Mouse (Mus musculus) kidney, embryonic 16.5 days (tissue): ENCODE data around the gene Ptprm. TPM values are rescaled to one million over a fixed set of nuclear protein-coding genes. Genes with fewer than 3 reads are reported as not detected.
A peak's percentile ranks its signal among the peaks of the same experiment; 100 is the strongest.

Source experiments
- ATAC-seq: fragments of 200-750 bp; cut with Nextera tagmentation; 2 replicates; pipeline ENCODE4 v1.8.0; 2017; ENCODE audit warnings: moderate TSS enrichment; ENCODE audit not compliant: low FRiP score, low TSS enrichment
- H3K27ac ChIP-seq: fragments of 300-500 bp; sonication (generic); 2 replicates; pipeline ENCODE4 v1.5.1; 2014; ENCODE audit warnings: low read length
- H3K27me3 ChIP-seq: fragments of 300-500 bp; sonication (generic); 2 replicates; pipeline ENCODE4 v1.6.1; 2014; ENCODE audit warnings: low read length, control low read depth, mixed read lengths; ENCODE audit not compliant: insufficient read depth
- H3K36me3 ChIP-seq: fragments of 300-500 bp; sonication (generic); 2 replicates; pipeline ENCODE4 v1.6.1; 2014; ENCODE audit warnings: low read length, control low read depth, mixed read lengths; ENCODE audit not compliant: insufficient read depth
- H3K4me1 ChIP-seq: fragments of 300-500 bp; sonication (generic); 2 replicates; pipeline ENCODE4 v1.6.1; 2014; ENCODE audit warnings: low read length, control low read depth, mixed read lengths; ENCODE audit not compliant: insufficient read depth
- H3K4me2 ChIP-seq: fragments of 300-500 bp; sonication (generic); replicated peaks from 2 replicates; pipeline ENCODE4 v1.6.1; 2014; ENCODE audit warnings: low read depth, low read length
- H3K4me3 ChIP-seq: fragments of 300-500 bp; sonication (generic); 2 replicates; pipeline ENCODE4 v1.5.1; 2014; ENCODE audit warnings: mild to moderate bottlenecking, low read length
- H3K9ac ChIP-seq: fragments of 300-500 bp; sonication (generic); replicated peaks from 2 replicates; pipeline ENCODE4 v1.6.1; 2014; ENCODE audit warnings: low read length
- H3K9me3 ChIP-seq: fragments of 300-500 bp; sonication (generic); 2 replicates; pipeline ENCODE4 v1.6.1; 2016; ENCODE audit warnings: low read length, control low read depth
- WGBS: fragments of 180-500 bp; shearing (Covaris S2); extraction: QIAGEN DNeasy Blood & Tissue Kit; methylation state at CpG from one replicate; pipeline ENCODE4 v1.1.7; 2014; 5-methylcytosine and 5-hydroxymethylcytosine counted together
- polyA plus RNA-seq: library from polyadenylated mRNA; unstranded; fragments of >200 nt; fragmentation: Nextera tagmentation; extraction: Ambion mirVana; gene quantifications from 2 replicates; pipeline ENCODE4 v1.2.1, GENCODE M21; 2015

The Ptprm gene
- polyA plus RNA-seq, 1 experiment from 2014 or later, result 17.3 TPM

DNA sequence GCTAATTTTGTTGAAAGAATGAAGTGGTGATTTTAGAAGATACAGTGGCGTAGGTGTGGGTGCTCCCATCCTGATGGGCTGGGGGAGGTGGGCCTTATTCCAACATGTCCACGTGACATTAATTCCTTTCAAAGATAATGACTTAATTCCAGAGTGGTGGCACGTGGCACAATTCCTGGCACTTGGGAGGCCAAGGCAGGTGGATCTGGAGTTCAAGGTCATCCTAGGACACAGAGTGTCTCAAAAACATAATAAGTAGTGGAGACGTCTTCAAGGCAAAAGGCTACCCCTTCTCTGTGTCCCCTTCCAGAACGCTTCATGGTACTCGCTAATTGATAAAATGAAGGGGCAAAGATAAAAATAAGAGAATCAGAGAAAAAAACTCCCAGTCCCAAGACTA lies 7.9 kb upstream of the Ptprm start:
- ATAC-seq, result no peak
- Histone ChIP-seq H3K9me3 (no peaks in the 10 kb centered on the region), H3K27me3 (no peaks in the 10 kb centered on the region), H3K36me3 (no peaks in the 10 kb centered on the region), H3K27ac (no peak overlapping the region), H3K9ac (no peak overlapping the region), H3K4me1 (0 out of 2 replicates have a peak, but pooled peaks cover 5% of the 10 kb centered on the region), H3K4me3 (no peak overlapping the region), H3K4me2 (no peak overlapping the region)
- WGBS, result 88% methylated on average over 6 of the region's 6 CpGs

DNA sequence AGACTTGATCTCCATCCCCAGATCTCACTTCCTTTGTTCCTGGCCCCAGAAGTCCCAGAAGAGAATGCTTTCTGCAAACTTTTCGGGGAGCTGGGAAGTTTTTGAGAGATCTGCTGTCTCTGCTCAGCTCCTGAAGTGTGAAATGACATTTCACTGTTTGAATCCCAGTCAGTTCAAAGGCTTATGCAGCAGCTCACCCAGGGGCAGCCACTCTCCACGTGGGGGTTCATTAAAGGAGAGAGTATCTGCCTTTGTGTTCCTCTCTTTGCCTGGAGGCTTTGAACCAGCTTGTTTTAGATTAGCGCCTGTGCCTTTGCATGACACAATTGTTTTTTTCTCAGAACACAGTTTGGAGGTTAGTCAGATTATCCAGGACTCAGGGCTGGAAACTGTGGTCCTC lies 6.3 kb upstream of the Ptprm start:
- Histone ChIP-seq H3K27ac (no peak overlapping the region), H3K9ac (no peak overlapping the region), H3K36me3 (no peaks in the 10 kb centered on the region), H3K4me1 (0 out of 2 replicates have a peak, but pooled peaks cover 5% of the 10 kb centered on the region), H3K4me3 (no peak overlapping the region), H3K4me2 (no peak overlapping the region), H3K27me3 (no peaks in the 10 kb centered on the region), H3K9me3 (no peaks in the 10 kb centered on the region)
- no peak for ATAC-seq
- WGBS, result 24% methylated on average over 3 of the region's 3 CpGs

DNA sequence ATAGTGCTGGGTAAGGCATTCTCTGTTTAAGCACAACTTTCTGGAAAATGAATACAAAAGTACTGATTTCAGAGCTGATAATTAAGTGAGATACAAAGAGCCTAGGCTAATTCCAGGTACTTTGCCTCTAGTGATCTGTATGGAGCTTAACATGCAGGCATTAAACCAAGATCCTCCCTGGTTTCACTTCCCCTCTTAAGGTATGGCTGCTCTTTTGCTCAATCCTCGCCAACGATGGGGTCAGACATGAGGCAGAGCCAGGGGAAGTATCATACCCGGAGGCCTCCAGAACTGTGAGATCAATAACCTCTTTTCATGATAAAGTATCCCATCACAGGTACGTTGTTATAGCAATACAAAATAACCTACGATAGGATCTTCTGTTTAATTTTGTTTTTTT lies 5.3 kb upstream of the Ptprm start:
- Histone ChIP-seq H3K27ac (no peak overlapping the region), H3K9ac (no peak overlapping the region), H3K27me3 (no peaks in the 10 kb centered on the region), H3K4me2 (no peak overlapping the region), H3K4me1 (peaks cover 10% of the 10 kb centered on the region), H3K9me3 (no peaks in the 10 kb centered on the region), H3K36me3 (no peaks in the 10 kb centered on the region), H3K4me3 (no peak overlapping the region)
- ATAC-seq, result no peak
- 95% methylated on average over 5 of the region's 5 CpGs for WGBS

DNA sequence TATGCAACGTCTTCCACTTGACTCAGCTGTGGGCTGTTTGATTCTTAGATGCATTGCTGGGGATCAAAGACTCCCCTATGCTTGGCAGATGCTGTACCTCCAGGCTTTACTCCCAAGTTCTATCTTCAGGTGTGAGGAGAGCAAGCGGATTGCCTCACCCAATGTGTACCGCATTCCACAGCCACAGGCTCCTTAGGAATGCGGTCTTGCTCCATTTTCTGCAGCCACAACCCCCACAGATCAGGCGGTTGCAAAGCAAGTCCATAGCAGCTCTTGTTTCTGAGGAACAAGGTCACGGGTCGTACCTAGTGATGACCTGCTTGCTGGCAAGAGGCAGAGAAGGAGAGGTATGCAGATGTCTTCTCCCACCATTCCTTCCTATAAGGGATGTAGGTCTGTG lies 4.3 kb upstream of the Ptprm start:
- no peak overlapping the region for H3K27ac ChIP-seq
- no peak for ATAC-seq

DNA sequence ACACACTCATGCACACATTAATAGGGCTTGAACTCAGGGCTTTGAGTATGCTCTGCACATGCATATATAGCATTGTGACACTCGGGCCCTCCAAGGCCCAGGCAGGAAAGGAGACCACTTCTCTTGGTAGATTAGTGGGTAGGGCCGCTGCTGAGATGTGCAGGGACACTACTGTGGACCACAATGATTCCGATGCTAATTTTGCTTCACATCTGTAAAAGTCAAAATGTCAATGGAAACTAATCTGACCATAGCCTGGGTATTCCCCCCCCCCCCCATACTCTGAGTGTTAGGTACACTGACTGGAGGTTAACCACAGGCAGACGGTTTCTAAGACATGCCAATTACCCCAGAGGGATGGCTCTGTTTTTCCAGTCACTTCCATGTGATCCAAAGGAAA lies 2.9 kb upstream of the Ptprm start:
- Histone ChIP-seq H3K4me1 (peaks cover 15% of the 10 kb centered on the region), H3K27me3 (no peaks in the 10 kb centered on the region), H3K4me3 (no peak overlapping the region), H3K9me3 (no peaks in the 10 kb centered on the region), H3K27ac (no peak overlapping the region), H3K9ac (no peak overlapping the region), H3K36me3 (no peaks in the 10 kb centered on the region), H3K4me2 (no peak overlapping the region)
- 85% methylated on average over 4 of the region's 4 CpGs for WGBS
- ATAC-seq, result no peak

More for the DNA sequence above, 4.3 kb upstream of the Ptprm start:
- no peaks in the 10 kb centered on the region for H3K9me3 ChIP-seq
- no peaks in the 10 kb centered on the region for H3K27me3 ChIP-seq
- WGBS, result 88% methylated on average over 7 of the region's 7 CpGs
- H3K4me3 ChIP-seq, result no peak overlapping the region
- no peak overlapping the region for H3K9ac ChIP-seq
- H3K4me1 ChIP-seq, result peaks cover 5% of the 10 kb centered on the region
- no peak overlapping the region for H3K4me2 ChIP-seq
- no peaks in the 10 kb centered on the region for H3K36me3 ChIP-seq

DNA sequence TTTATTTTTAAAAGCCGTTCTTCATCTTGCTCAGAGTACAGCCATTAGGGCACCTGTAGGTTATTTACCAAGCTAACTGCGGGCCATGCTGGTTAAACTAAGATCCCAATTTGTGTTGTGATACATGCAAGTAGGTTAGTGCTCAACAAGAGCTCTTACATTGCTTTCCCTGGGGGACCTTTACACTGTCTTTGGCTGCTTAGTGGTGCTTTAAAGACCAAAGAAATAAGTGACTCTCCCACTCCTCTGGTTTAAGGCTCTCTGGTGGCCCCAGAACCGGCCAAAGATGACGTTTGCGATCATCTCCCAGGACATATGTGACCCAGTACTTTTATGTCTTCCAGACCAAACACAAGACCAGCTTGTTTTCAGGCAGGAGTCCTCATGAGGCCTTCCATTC lies 994 bp upstream of the Ptprm start:
- Histone ChIP-seq H3K9ac (no peak overlapping the region), H3K36me3 (no peaks in the 10 kb centered on the region), H3K4me1 (peaks cover 29% of the 10 kb centered on the region), H3K27ac (no peak overlapping the region), H3K4me3 (peak overlapping the region; percentile 86), H3K9me3 (no peaks in the 10 kb centered on the region), H3K4me2 (peak overlapping the region; percentile 88), H3K27me3 (no peaks in the 10 kb centered on the region)
- no peak for ATAC-seq
- WGBS, result 32% methylated on average over 5 of the region's 5 CpGs

DNA sequence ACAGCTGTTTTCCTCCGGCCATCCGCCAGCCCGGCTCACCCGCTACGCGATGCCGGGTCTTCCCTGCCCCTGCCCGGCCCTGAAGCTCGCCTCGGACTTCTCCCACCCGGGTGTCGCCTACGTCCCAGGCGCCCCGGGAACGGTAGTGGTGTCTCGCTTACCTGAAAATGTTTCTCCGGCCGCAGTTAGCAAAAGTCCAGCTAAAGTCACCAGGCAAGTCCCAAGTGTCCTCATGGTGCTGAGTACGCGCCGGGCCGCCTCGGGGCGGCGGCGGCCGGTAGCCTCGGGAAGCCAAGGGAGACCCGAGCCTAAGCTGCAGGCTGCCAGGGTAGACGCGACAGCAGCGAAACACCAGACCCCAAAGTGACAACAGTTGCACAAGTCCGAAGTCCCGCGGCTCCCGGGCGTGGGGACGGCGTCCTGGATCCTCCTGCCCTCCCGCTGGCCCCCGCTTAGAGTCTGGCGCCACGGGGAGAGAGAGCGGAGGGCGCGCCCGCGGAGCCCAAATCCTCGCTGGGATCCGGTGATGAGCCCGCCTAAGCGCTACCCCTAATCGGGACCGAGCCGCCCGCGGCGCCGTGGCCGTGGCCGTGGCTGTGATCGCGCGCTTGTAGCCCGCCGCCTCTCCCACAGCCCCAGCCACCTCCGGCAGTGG lies 334 bp downstream of the Ptprm start:
- ATAC-seq, result peak; percentile 62
- Histone ChIP-seq H3K4me2 (peak overlapping the region; percentile 88), H3K36me3 (no peaks in the 10 kb centered on the region), H3K9ac (peak overlapping the region; percentile 92), H3K27me3 (no peaks in the 10 kb centered on the region), H3K4me1 (peaks cover 30% of the 10 kb centered on the region), H3K4me3 (peak overlapping the region; percentile 86), H3K27ac (peak overlapping the region; percentile 75), H3K9me3 (peaks cover 2% of the 10 kb centered on the region; the same call in 1 of the 2 replicates)
- WGBS, result under 1% methylated on average over 67 of the region's 68 CpGs

DNA sequence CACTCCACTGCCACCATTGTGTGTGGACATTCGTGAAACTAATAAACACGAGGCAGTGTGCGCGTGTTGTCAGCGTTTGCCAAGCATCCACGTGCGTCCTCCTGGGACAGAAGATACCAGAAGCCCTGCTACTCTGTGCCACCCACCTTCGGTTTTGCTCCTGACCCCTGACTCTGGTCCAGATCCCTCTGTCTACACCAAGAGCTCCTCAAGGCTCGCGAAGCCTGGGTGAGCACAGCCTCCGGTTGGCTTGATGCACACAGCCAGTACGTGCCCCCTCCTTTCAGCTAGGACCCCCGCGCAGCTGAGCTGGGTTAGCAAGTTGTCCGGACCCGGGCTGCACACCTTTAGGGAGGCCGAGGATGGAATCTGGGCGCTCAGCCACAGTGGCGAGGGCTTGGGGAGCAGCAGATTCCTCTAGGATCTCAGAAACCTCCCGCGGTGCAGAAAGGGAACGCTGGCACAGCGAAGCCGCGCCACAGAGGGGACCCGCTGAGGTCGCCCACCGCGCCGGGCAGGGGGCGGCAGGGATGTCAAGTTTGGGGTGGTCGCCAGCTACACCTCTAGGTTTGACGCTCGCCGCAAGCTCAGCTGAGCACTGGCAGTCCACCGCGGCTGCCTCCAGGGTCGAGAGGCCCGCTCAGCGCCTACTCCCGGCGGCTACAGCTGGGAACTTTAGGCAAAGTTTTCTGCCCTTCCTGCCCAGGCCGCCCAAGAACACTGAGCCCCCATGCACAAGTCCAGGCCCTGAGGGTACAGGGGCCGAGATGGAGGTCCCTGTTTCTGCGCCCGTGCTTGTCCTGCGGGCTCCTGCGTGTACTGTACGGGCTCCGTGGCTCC lies 1.1 kb downstream of the Ptprm start:
- H3K4me2 ChIP-seq, result peak overlapping the region; percentile 88
- peaks cover 2% of the 10 kb centered on the region; the same call in 1 of the 2 replicates for H3K9me3 ChIP-seq
- no peaks in the 10 kb centered on the region for H3K36me3 ChIP-seq
- H3K9ac ChIP-seq, result peak overlapping the region; percentile 92
- H3K27me3 ChIP-seq, result no peaks in the 10 kb centered on the region
- peaks cover 30% of the 10 kb centered on the region for H3K4me1 ChIP-seq
- H3K27ac ChIP-seq, result peak overlapping the region; percentile 75; the same call in 1 of the 2 replicates
- ATAC-seq, result peak; percentile 4
- 2% methylated on average over 50 of the region's 50 CpGs for WGBS
- peak overlapping the region; percentile 86 for H3K4me3 ChIP-seq

DNA sequence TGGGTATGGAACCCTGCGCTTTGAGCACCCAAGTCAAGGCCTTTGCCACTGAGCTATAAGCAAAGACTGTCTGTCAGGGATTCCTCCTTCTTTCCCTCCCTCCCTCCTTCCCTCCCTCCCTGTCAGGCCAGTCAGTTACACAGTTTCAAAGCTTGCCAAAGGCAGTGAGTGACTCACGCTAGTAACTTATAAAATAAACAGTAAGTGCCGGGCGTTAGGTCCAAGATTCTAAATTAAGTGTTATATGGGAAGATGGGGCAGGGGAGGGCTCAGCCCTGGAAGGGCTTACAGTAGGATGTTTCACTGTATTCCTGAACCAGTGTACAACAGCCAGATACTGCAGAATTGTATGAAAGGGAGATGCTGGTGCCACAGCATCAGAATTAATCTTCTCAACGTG lies 2.8 kb downstream of the Ptprm start:
- H3K27me3 ChIP-seq, result no peaks in the 10 kb centered on the region
- no peak overlapping the region for H3K27ac ChIP-seq
- WGBS, result 26% methylated on average over 5 of the region's 5 CpGs
- ATAC-seq, result no peak
- H3K9me3 ChIP-seq, result peaks cover 2% of the 10 kb centered on the region; the same call in 1 of the 2 replicates
- no peaks in the 10 kb centered on the region for H3K36me3 ChIP-seq
- peak overlapping the region; percentile 53 for H3K9ac ChIP-seq
- peaks cover 38% of the 10 kb centered on the region for H3K4me1 ChIP-seq
- H3K4me2 ChIP-seq, result peak overlapping the region; percentile 88
- peak overlapping the region; percentile 86 for H3K4me3 ChIP-seq

DNA sequence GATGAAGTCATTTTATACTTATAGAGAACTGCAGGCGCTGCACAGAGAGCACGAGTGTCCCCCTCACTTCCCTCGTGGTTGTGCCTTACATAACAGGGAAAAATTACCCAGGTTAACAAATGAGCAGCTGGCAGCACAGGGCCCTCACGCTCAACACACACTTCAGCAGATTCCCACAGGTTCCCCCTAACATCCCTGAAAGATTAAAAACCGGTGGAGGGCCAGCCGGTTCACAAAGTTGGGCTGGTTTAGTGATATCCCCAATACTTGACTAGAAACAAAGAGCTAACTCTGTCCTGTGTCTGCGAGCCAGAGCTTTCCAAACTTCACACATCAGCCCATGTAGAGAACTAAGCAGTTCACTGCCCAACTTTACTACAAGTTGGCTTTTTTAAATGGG lies 3.7 kb downstream of the Ptprm start:
- Histone ChIP-seq H3K4me1 (peaks cover 37% of the 10 kb centered on the region), H3K9ac (no peak overlapping the region), H3K4me3 (no peak overlapping the region), H3K27me3 (no peaks in the 10 kb centered on the region), H3K9me3 (peaks cover 2% of the 10 kb centered on the region; the same call in 1 of the 2 replicates), H3K36me3 (no peaks in the 10 kb centered on the region), H3K27ac (no peak overlapping the region), H3K4me2 (0 out of 2 replicates have a peak overlapping the region, but pooled peaks have one; percentile 17)
- WGBS, result 66% methylated on average over 7 of the region's 7 CpGs
- no peak for ATAC-seq
